In the genomic region with DNA sequence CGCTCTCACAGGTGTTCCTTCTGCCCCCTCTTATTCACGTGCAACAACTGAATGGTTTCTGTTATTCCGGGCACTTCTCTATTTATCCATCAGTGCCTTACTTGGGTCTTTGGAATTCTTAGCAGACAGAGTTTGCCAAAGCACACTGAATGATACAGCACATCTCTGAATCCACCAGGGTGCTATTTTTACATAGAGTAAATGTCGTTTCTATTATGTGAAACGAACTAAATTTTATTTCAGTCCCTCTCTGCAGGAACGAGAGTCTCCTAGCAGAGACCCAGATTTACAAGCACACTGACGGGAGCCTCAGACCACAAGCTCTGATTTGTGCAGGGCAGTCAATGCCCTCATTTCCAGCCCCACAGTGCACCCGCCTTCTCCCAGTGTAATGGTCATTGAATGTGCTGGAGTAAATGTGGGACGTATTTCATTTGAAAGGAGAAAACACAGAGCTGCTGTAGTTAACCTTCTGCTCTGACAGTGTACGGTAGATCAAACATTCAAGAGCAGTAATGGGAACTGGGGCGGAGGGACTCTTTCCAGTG, we compare ENCODE assay signal across 26 mouse cellular contexts.
A peak's percentile ranks its signal among the peaks of the same experiment; 100 is the strongest.
DNase-seq lines count a peak whose midpoint lies in the region; ATAC-seq and TF ChIP-seq lines count a peak whose summit lies in the region.
"Had no signal": no experiment of that assay in that cellular context is flagged by ENCODE, and none has a peak within 500 bp of the region (broad histone marks: within the 10 kb centered on the region; RNA-seq: fewer than 3 reads in every experiment).

No protein-coding gene starts in this region.

- no peak for DNase-seq in layer of hippocampus, adult 2 months (ENCODE audit: low spot score in 2 of 2)
- DNase-seq in layer of hippocampus, adult 11-12 months (ENCODE audit: low spot score), result no peak
- peak; percentile 19 for DNase-seq in neural tube, embryonic 11.5 days (ENCODE audit: low spot score)
- DNase-seq in neural tube, embryonic 10.5 days (ENCODE audit: extremely low spot score, low spot score), result no peak
- DNase-seq in brain, embryonic 14.5 days (ENCODE audit: low read depth), result peak; percentile 15
- no peak for DNase-seq in limb, embryonic 10.5 days (ENCODE audit: low spot score)
- DNase-seq in thymus, postnatal 36 days, result no peak
- DNase-seq: adrenal gland, postnatal 36 days; B cell, adult 2 months; cerebellum, adult 11-12 months; cerebellum, postnatal 14 days; gastrocnemius, postnatal 14 days; heart, adult 11 months; heart, postnatal 10 days; kidney, adult 18-20 months; kidney, postnatal 4 days had no signal

- no peak for ATAC-seq in neural tube, embryonic 11.5 days (ENCODE audit: insufficient read depth, low FRiP score, low TSS enrichment)
- ATAC-seq in neural tube, embryonic 13.5 days (ENCODE audit: low read depth), result peak; percentile 53
- ATAC-seq: forebrain, embryonic 13.5 days; inflammation-experienced regulatory T-cells, adult 6 months; midbrain, embryonic 16.5 days; Patski had no signal

- 39% methylated on average over 11 of the region's 11 CpGs for WGBS in neural tube, embryonic 11.5 days
- 16% methylated on average over 11 of the region's 11 CpGs for WGBS in neural tube, embryonic 13.5 days
- 64% methylated on average over 11 of the region's 11 CpGs for WGBS in limb, embryonic 10.5 days

- peak; percentile 34 for TF ChIP-seq CTCF in layer of hippocampus, adult 2 months (conservative IDR thresholded peaks at IDR 0.05)
- no peak for TF ChIP-seq CTCF in brain, embryonic 14.5 days (IDR thresholded peaks at IDR 0.05; ENCODE audit: borderline replicate concordance, extremely low read depth, insufficient read depth, insufficient read length)

- no peak overlapping the region for H3K4me3 ChIP-seq in layer of hippocampus, adult 2 months
- H3K4me3 ChIP-seq in neural tube, embryonic 11.5 days (ENCODE audit: low read depth, low read length), result no peak overlapping the region
- no peak overlapping the region for H3K4me3 ChIP-seq in neural tube, embryonic 13.5 days
- no peak overlapping the region for H3K4me3 ChIP-seq in limb, embryonic 10.5 days
- H3K4me3 ChIP-seq: forebrain, embryonic 13.5 days; hindbrain, embryonic 10.5 days had no signal

- H3K27ac ChIP-seq in layer of hippocampus, adult 2 months, result peak overlapping the region; percentile 65
- H3K27ac ChIP-seq in neural tube, embryonic 11.5 days (ENCODE audit: low read depth, low read length), result no peak overlapping the region
- no peak overlapping the region for H3K27ac ChIP-seq in neural tube, embryonic 13.5 days (replicated peaks)
- H3K27ac ChIP-seq in limb, embryonic 10.5 days, result no peak overlapping the region
- H3K27ac ChIP-seq: forebrain, embryonic 13.5 days; hindbrain, embryonic 10.5 days; macrophage; stomach, postnatal 0 days had no signal

- H3K9me3 ChIP-seq in neural tube, embryonic 11.5 days (ENCODE audit: control insufficient read depth, low read length), result no peaks in the 10 kb centered on the region
- H3K9me3 ChIP-seq in neural tube, embryonic 13.5 days, result no peaks in the 10 kb centered on the region
- no peaks in the 10 kb centered on the region for H3K9me3 ChIP-seq in limb, embryonic 10.5 days (replicated peaks)
- H3K9me3 ChIP-seq: forebrain, embryonic 13.5 days; G1E; hindbrain, embryonic 10.5 days had no signal

- H3K4me2 ChIP-seq in neural tube, embryonic 11.5 days (ENCODE audit: low read depth), result no peak overlapping the region
- H3K4me2 ChIP-seq in neural tube, embryonic 13.5 days, result peak overlapping the region; percentile 24
- H3K4me2 ChIP-seq: forebrain, embryonic 13.5 days; heart, embryonic 11.5 days had no signal

- no peak overlapping the region for H3K9ac ChIP-seq in neural tube, embryonic 11.5 days (ENCODE audit: low read length)
- H3K9ac ChIP-seq in neural tube, embryonic 13.5 days, result no peak overlapping the region
- H3K9ac ChIP-seq: forebrain, embryonic 13.5 days had no signal

- H3K27me3 ChIP-seq in neural tube, embryonic 11.5 days (ENCODE audit: control insufficient read depth, insufficient read depth, low read length), result no peaks in the 10 kb centered on the region
- H3K27me3 ChIP-seq in neural tube, embryonic 13.5 days, result 0 out of 2 replicates have a peak, but pooled peaks cover 2% of the 10 kb centered on the region
- no peaks in the 10 kb centered on the region; the same call in 1 of the 2 replicates for H3K27me3 ChIP-seq in limb, embryonic 10.5 days (ENCODE audit: low read depth, poor library complexity, severe bottlenecking)
- H3K27me3 ChIP-seq: forebrain, embryonic 13.5 days; Patski had no signal

- H3K4me1 ChIP-seq in neural tube, embryonic 11.5 days (ENCODE audit: control insufficient read depth, insufficient read depth, low read length), result no peaks in the 10 kb centered on the region
- peaks cover 18% of the 10 kb centered on the region for H3K4me1 ChIP-seq in neural tube, embryonic 13.5 days (replicated peaks)
- H3K4me1 ChIP-seq in limb, embryonic 10.5 days, result peaks cover 4% of the 10 kb centered on the region; the same call in 1 of the 2 replicates

- H3K36me3 ChIP-seq in neural tube, embryonic 11.5 days (ENCODE audit: control insufficient read depth, insufficient read depth, low read length), result no peaks in the 10 kb centered on the region
- H3K36me3 ChIP-seq in neural tube, embryonic 13.5 days, result no peaks in the 10 kb centered on the region
- no peaks in the 10 kb centered on the region for H3K36me3 ChIP-seq in limb, embryonic 10.5 days
- H3K36me3 ChIP-seq: G1E; hindbrain, embryonic 10.5 days had no signal

- no peak for TF ChIP-seq POLR2A in brain, embryonic 14.5 days (IDR thresholded peaks at IDR 0.05; ENCODE audit: borderline replicate concordance, extremely low read depth, insufficient read depth, insufficient read length, poor library complexity, severe bottlenecking)

Comparison
In these comparisons a context has a peak if more than half of its experiments do, and no peak if none do; other contexts are left out.
1. DNase-seq: peak in neural tube, embryonic 11.5 days (single experiment) and brain, embryonic 14.5 days (single experiment); none in layer of hippocampus, adult 2 months (0 of 2), layer of hippocampus, adult 11-12 months (single experiment), neural tube, embryonic 10.5 days (single experiment), limb, embryonic 10.5 days (single experiment) and thymus, postnatal 36 days (0 of 2).